Mouse (Mus musculus) embryonic facial prominence, embryonic 11.5 days (tissue): Measurements from ENCODE around the gene Ifna5. TPM values are rescaled to one million over a fixed set of nuclear protein-coding genes. Genes with fewer than 3 reads are reported as not detected.
A peak's percentile ranks its signal among the peaks of the same experiment; 100 is the strongest.

Experiments used
- ATAC-seq: fragments of 200-750 bp; cut with Nextera tagmentation; replicated peaks from 2 replicates; pipeline ENCODE4 v1.8.0; 2017; ENCODE audit warnings: low read depth; ENCODE audit not compliant: insufficient number of reproducible peaks, low FRiP score, low TSS enrichment
- DNase-seq: peaks from one replicate; pipeline ENCODE4 v3.0.0-alpha.2; 2015; ENCODE audit warnings: low spot score
- H3K27ac ChIP-seq: fragments of 300-500 bp; sonication (generic); replicated peaks from 2 replicates; pipeline ENCODE4 v1.5.1; 2014; ENCODE audit warnings: mild to moderate bottlenecking, low read depth, low read length, control low read depth
- H3K27me3 ChIP-seq: fragments of 300-500 bp; sonication (generic); 2 replicates; pipeline ENCODE4 v1.6.1; 2014; ENCODE audit warnings: mild to moderate bottlenecking, low read length, moderate library complexity, mixed read lengths; ENCODE audit not compliant: control insufficient read depth, insufficient read depth
- H3K36me3 ChIP-seq: fragments of 300-500 bp; sonication (generic); replicated peaks from 2 replicates; pipeline ENCODE4 v1.6.1; 2014; ENCODE audit warnings: low read depth, mild to moderate bottlenecking, low read length, moderate library complexity, mixed read lengths; ENCODE audit not compliant: control insufficient read depth, insufficient read depth
- H3K4me1 ChIP-seq: fragments of 300-500 bp; sonication (generic); 2 replicates; pipeline ENCODE4 v1.6.1; 2014; ENCODE audit warnings: low read length, mixed read lengths; ENCODE audit not compliant: control insufficient read depth, insufficient read depth
- H3K4me2 ChIP-seq: fragments of 300-500 bp; sonication (generic); 2 replicates; pipeline ENCODE4 v1.6.1; 2014; ENCODE audit warnings: low read depth, mild to moderate bottlenecking, control low read depth, low read length, moderate library complexity
- H3K4me3 ChIP-seq: fragments of 300-500 bp; sonication (generic); 2 replicates; pipeline ENCODE4 v1.5.1; 2014; ENCODE audit warnings: low read depth, low read length, control low read depth
- H3K9ac ChIP-seq: fragments of 300-500 bp; sonication (generic); replicated peaks from 2 replicates; pipeline ENCODE4 v1.6.1; 2014; ENCODE audit warnings: mild to moderate bottlenecking, control low read depth, low read length
- H3K9me3 ChIP-seq: fragments of 300-500 bp; sonication (generic); replicated peaks from 2 replicates; pipeline ENCODE4 v1.6.1; 2016; ENCODE audit warnings: mild to moderate bottlenecking, low read length, inconsistent platforms, mixed read lengths; ENCODE audit not compliant: control insufficient read depth
- WGBS: fragments of 180-500 bp; shearing (Covaris S2); extraction: QIAGEN DNeasy Blood & Tissue Kit; methylation state at CpG from one replicate; pipeline ENCODE4 v1.1.7; 2014; 5-methylcytosine and 5-hydroxymethylcytosine counted together
- polyA plus RNA-seq: library from polyadenylated mRNA; unstranded; fragments of >200 nt; fragmentation: Nextera tagmentation; extraction: Ambion mirVana; gene quantifications from 2 replicates; pipeline ENCODE4 v1.2.1, GENCODE M21; 2014

Gene Ifna5
- polyA plus RNA-seq, 1 experiment from 2014 or later = not detected

- Histone ChIP-seq H3K27ac (no peak overlapping the region), H3K4me2 (peak overlapping the region; percentile 82), H3K36me3 (no peaks in the 10 kb centered on the region), H3K9ac (no peak overlapping the region), H3K27me3 (no peaks in the 10 kb centered on the region), H3K4me1 (no peaks in the 10 kb centered on the region; the same call in 1 of the 2 replicates), H3K9me3 (no peaks in the 10 kb centered on the region), H3K4me3 (peak overlapping the region; percentile 46; the same call in 1 of the 2 replicates)
- DNase-seq = peak; percentile 84
- 2% methylated on average over 8 of the region's 8 CpGs for WGBS
- ATAC-seq = 0 out of 2 replicates have a peak, but pooled peaks have one; percentile 6
Measured at GRCm38 (mm10) chr4:88867366-88867925, 32.1 kb downstream of the Ifna5 start.

- Histone ChIP-seq H3K27me3 (no peaks in the 10 kb centered on the region), H3K4me3 (peak overlapping the region; percentile 46), H3K36me3 (no peaks in the 10 kb centered on the region), H3K9ac (peak overlapping the region; percentile 48), H3K27ac (no peak overlapping the region), H3K4me2 (peak overlapping the region; percentile 82), H3K4me1 (no peaks in the 10 kb centered on the region; the same call in 1 of the 2 replicates), H3K9me3 (no peaks in the 10 kb centered on the region)
- DNase-seq (peak; percentile 61), ATAC-seq (peak; percentile 44; the same call in 1 of the 2 replicates)
- 7% methylated on average over 28 of the region's 31 CpGs for WGBS
Measured at GRCm38 (mm10) chr4:88867926-88868911, 32.9 kb downstream of the Ifna5 start.

- no peaks in the 10 kb centered on the region for H3K4me1 ChIP-seq
- no peak overlapping the region for H3K27ac ChIP-seq
- H3K36me3 ChIP-seq = no peaks in the 10 kb centered on the region
- peak; percentile 84 for DNase-seq
- WGBS = 0% methylated on average over 2 of the region's 2 CpGs
- no peaks in the 10 kb centered on the region for H3K27me3 ChIP-seq
- no peak overlapping the region for H3K4me3 ChIP-seq
- H3K9me3 ChIP-seq = no peaks in the 10 kb centered on the region
- ATAC-seq = no peak
- no peak overlapping the region for H3K9ac ChIP-seq
- no peak overlapping the region for H3K4me2 ChIP-seq
Measured at GRCm38 (mm10) chr4:88872691-88873090, 37.4 kb downstream of the Ifna5 start.

- DNase-seq (no peak), ATAC-seq (no peak)
- H3K4me2 ChIP-seq = no peak overlapping the region
- no peaks in the 10 kb centered on the region for H3K36me3 ChIP-seq
- no peak overlapping the region for H3K4me3 ChIP-seq
- no peak overlapping the region for H3K9ac ChIP-seq
- no peaks in the 10 kb centered on the region for H3K27me3 ChIP-seq
- H3K27ac ChIP-seq = no peak overlapping the region
- 69% methylated on average over 4 of the region's 4 CpGs for WGBS
- no peaks in the 10 kb centered on the region for H3K4me1 ChIP-seq
- H3K9me3 ChIP-seq = no peaks in the 10 kb centered on the region
Measured at GRCm38 (mm10) chr4:88875435-88876095, 40.2 kb downstream of the Ifna5 start.

GRCm38 (mm10) chr4:88876520-88876919, 41.2 kb downstream of the Ifna5 start:
- DNase-seq (no peak), ATAC-seq (no peak)
- no peaks in the 10 kb centered on the region for H3K27me3 ChIP-seq
- H3K9ac ChIP-seq = no peak overlapping the region
- 78% methylated on average over 4 of the region's 4 CpGs for WGBS
- H3K4me2 ChIP-seq = no peak overlapping the region
- H3K9me3 ChIP-seq = no peaks in the 10 kb centered on the region
- H3K36me3 ChIP-seq = no peaks in the 10 kb centered on the region
- no peaks in the 10 kb centered on the region for H3K4me1 ChIP-seq
- H3K4me3 ChIP-seq = no peak overlapping the region
- H3K27ac ChIP-seq = no peak overlapping the region

GRCm38 (mm10) chr4:88878246-88878645, 42.9 kb downstream of the Ifna5 start:
- Histone ChIP-seq H3K27me3 (no peaks in the 10 kb centered on the region), H3K9ac (no peak overlapping the region), H3K4me2 (no peak overlapping the region), H3K4me3 (no peak overlapping the region), H3K27ac (no peak overlapping the region), H3K9me3 (no peaks in the 10 kb centered on the region), H3K36me3 (no peaks in the 10 kb centered on the region), H3K4me1 (no peaks in the 10 kb centered on the region)
- ATAC-seq (no peak), DNase-seq (no peak)
- WGBS = 36% methylated on average over 10 of the region's 10 CpGs

GRCm38 (mm10) chr4:88878772-88879171, 43.4 kb downstream of the Ifna5 start:
- ATAC-seq = no peak
- H3K4me1 ChIP-seq = no peaks in the 10 kb centered on the region
- H3K9me3 ChIP-seq = no peaks in the 10 kb centered on the region
- no peaks in the 10 kb centered on the region for H3K36me3 ChIP-seq
- H3K27me3 ChIP-seq = no peaks in the 10 kb centered on the region
- no peak overlapping the region for H3K4me2 ChIP-seq
- no peak overlapping the region for H3K4me3 ChIP-seq
- no peak overlapping the region for H3K9ac ChIP-seq
- no peak overlapping the region for H3K27ac ChIP-seq
- no peak for DNase-seq
- WGBS = 77% methylated on average over 4 of the region's 4 CpGs
